Mouse (Mus musculus): ENCODE measurements at regions not wholly inside any gene's neighbourhood (a gene's known extent, or its start where the extent isn't known, plus 50 kb on each side); places are given as distances from the start of the nearest gene placed in this dataset.

- TF ChIP-seq CTCF (IDR thresholded peaks at IDR 0.05) (no peak), EP300 (IDR thresholded peaks at IDR 0.05) (no peak)
Observed at GRCm38 (mm10) chr4:58712166-58712565, 75.3 kb downstream of the Olfr267 start.

All from lung, postnatal 0 days (tissue).